Mouse (Mus musculus): ENCODE measurements around the gene Timm44.

Timm44 gene

DNA sequence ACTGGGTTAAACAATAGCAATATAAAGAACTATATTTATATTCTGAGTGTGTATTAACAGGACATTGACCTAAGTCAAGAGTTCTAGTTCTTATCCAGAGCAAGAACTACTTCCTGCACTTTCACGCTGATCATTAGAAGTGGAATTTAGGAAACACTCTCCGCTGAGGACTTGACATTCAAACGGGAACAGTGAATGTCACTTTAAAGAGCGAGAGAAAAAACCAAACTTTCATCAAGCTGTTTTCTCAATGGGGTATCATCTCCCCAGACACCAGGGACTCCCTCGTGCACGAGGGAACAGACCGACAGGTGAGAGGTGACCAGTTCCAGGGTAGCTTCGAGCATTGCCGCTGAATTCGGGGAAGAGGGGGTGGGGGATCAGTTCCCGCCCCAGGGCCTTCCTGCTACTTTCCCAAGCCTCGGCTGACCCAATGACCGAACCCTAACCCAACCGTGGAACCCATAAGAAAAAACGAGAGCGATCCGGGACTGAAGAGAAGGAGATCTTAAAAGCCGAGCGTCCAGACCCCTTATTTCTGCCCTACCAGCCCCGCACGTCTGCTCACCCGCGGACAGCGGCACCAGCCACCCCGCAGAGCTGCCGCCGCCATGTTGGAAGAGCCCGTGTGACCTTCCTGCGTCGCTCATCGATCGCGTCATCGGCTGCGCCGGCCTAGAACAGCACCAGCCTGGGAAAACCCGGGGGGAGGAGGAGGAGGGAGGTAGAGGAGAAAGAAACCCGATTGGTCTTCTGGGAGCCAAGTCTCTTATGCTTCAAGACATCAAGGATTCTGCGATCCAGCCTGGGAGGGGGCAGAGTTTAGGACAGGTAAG lies at the start of gene Timm44:
Timm44 (minus strand) TSS at position 639 of the 836 bp plus-strand sequence.
- peak; percentile 92 for DNase-seq (ENCODE audit: low read depth, low spot score)

DNA sequence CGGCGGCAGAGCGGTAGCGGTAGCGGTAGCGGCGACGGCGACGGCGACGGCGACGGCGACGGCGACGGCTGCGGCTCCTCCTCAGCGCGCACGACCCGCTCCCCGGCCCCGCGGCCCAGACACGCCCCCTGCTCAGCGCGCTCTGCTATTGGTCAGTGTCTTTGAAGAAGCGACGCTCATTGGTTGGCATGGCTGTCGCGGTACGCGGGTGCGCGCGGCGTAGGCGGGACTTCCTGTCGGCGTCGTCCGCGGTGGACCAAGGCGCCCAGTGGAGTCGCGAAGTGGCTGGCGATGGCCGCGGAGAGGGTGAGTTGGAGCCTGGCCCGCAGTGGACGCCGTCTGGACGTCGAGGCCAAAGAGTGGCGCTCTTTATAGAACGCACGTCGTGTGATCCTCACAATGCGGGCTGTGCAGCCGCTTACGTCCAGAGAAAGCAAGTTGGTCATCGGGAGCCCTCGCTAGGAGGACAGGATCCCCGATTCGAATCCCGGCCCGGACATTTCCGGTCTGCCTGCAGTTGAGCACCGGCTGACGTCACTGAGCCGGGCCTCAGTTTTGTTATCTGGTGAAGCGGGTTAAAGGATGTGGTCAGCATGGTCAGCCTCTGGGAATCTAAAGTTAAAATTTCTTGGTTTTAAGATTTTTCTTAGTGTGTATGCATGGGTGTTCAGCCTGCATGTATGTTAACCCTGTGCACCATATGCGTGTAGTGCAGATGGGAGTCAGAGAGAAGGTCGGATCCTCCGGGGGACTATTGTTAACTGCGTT lies 49.5 kb upstream of the Timm44 start, which contains the start of the genes Ccl25 and Elavl1:
Ccl25 (plus strand) TSS at position 228 of the 768 bp plus-strand sequence.
Elavl1 (minus strand) TSS at position 431 of the 768 bp plus-strand sequence.
- DNase-seq (ENCODE audit: low read depth, low spot score): peak; percentile 96

DNA sequence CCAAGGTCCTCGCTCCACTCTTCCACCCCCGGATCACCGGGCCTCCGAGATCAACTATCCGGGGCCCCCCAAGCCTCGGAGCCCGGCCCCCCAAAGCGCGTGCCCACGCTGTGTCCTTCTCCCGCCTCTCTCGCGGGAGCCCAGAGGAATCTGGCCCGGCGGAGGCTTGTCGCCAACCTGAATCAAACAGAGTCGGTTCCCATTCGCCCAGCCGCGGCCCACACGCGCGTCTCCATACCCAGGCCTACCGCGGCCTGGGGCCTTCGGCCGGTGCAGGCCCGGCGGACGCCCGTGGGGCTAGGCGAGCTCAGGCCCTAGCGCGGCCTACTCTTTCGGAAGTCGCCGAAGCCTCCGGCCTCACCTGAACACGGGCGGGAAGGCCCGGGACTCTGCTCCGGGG lies 48.8 kb upstream of the Timm44 start:
- no peak for DNase-seq (ENCODE audit: low read depth, low spot score)

DNA sequence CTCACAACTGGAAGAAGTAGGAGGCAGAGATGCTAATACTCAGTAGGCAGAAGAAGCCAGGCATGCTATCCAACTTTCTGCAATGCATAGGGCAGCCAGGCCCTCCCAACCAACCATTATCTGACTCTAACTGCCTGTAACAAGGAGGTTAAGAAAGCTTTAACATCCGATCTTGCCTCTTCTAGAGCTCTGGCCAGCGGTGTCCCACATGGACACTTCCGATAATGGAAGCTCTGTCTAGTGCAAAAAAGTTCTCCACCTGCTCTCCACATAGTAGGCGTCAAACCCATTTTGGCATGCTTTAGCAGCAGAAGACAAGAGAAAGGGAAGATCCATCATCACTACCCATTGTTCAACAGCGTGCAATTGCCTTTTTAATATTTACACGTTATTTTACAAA lies 48.2 kb upstream of the Timm44 start:
- DNase-seq (ENCODE audit: low read depth, low spot score): no peak

DNA sequence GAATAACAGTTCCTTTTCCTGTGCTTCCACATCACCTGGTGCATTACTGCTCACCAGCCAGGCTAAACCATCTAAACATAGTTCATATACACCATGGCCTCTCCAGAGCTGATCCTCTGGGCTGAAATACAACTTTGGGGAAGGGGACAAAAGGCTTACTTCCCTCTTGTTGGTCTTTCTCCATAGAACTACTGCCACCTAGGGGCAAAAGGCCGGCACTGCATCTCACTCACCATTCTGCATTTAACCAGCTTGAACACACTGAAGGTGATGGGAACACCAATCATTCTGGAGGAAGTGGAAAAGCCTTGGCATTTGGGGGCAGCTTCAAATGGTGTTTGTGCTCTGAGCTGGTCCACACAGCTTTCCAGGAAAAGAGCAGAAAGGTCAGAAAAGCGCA lies 46.8 kb upstream of the Timm44 start:
- DNase-seq (ENCODE audit: low read depth, low spot score): peak; percentile 63

DNA sequence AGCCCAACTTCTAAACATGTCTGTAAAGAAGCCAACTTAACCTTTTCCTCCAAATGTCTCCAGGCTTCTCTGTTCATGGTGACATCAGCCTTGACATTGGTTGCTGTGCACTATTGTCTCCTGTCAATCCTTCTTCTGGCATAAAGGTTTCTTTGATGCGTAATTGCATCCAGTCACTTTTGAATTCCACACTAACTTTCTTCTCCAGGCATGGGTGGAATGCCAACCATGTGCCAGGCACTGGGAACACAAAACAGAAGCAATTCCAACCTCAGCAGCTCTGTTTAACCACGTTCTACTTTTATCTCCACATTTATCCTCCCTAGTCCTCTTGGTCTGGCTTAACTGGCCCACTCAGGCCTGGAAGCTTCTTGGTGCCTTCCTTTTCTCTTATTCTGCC lies 45.3 kb upstream of the Timm44 start:
- no peak for DNase-seq (ENCODE audit: low read depth, low spot score)

DNA sequence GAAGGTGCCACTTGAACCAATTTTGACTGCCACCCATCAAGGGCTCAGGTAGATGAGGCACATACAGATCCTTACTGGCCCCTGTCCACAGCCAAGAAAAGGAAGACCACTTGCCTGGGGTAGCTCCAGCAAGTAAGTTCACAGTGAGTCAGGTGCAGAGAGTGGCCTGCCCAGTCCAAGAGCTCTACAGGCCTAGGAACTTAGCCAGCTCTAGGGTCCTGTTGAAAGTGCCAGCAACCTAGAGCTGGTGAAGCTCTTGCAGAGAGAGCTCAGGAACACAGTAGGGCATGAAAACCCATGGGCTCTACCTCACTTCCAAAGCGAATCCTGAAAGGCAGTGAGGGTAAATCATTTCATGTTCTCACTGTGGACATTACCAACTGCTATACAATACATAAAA lies 44.7 kb upstream of the Timm44 start:
- no peak for DNase-seq (ENCODE audit: low read depth, low spot score)

DNA sequence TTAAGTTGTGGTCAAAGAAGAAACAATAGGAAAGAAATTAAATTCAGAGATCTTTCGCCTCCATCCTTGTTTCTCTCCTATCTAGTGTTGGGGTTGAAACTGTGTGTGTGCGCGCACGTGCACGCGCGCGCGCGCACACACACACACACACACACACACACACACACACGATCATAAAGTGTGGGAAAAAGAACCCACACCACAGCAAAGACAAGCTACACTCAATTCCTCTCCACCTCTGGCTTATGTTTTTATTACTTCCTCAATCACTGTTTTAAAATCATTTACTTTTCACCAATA lies 43.8 kb upstream of the Timm44 start:
- DNase-seq (ENCODE audit: low read depth, low spot score): no peak

DNA sequence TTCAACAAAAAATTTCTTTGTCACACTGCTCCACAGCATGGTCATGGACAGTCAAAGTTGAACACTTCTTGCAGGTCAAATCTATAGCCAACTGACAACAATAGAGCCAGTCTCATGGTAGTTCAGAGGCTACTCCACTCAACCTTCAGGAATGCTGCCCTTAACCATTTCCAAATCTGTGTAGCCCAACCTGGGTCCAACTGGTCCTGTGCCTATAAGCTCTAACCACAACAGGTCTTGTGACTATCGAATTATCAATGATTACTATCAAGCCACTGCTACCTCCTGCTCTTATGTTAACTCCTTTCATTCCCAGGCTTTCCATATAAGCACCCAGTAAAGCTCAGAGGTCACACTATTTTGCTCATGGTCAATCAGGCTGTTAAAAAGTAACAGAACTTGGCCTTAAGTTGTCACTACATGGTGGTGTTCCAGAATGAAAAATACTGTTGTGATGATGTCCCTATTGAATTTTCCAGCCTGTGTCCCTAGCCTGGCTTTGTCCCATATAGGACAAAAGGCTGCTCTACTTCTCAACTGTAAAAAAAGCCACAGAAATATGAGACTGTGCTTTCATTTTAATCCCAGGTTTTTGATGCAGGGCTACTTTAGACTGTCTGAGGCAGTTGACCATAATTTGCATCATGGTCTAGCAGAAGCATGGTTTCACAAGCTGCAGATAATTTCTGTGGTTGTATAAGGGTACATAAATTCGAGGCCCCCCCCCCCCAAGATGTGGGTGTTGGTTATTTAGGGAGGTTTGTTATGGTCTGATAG lies 43.3 kb upstream of the Timm44 start:
- DNase-seq (ENCODE audit: low read depth, low spot score): no peak

DNA sequence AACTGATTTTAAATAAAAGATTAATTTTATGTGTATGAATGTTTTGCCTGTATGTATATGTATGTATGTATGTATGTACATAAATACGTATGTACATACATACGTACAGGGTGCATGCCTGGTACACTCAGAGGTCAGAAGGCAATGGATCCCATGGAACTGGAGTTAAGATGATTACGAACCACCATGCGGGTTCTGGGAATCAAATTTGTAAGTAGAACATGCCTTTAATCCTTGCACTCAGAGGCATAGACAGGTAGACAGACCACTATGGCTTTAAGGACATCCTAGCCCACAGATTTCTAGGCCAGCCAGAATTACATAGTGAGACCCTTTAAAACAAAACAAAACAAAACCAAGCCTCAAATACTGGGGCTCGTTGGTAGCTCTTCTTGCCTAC lies 42.4 kb upstream of the Timm44 start:
- no peak for DNase-seq (ENCODE audit: low read depth, low spot score)

DNA sequence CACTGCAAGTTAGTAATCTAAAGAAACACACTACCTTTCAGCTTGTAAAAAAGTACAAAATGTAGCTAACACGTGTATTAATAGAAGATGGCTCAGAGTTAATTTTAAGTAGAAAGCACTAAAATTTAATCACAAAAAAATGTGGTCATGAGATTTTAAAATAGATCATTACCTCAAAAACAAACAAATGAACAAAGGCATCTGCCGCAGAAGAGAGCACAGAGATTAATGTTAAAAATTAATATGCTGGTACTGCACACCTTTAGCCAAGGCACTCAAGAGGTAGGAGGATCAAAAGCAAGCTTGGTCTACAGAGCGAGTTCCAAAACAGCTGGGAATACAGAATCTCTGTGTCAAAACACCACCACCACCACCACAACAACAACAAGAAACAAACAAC lies 39.1 kb upstream of the Timm44 start:
- no peak for DNase-seq (ENCODE audit: low read depth, low spot score)

DNA sequence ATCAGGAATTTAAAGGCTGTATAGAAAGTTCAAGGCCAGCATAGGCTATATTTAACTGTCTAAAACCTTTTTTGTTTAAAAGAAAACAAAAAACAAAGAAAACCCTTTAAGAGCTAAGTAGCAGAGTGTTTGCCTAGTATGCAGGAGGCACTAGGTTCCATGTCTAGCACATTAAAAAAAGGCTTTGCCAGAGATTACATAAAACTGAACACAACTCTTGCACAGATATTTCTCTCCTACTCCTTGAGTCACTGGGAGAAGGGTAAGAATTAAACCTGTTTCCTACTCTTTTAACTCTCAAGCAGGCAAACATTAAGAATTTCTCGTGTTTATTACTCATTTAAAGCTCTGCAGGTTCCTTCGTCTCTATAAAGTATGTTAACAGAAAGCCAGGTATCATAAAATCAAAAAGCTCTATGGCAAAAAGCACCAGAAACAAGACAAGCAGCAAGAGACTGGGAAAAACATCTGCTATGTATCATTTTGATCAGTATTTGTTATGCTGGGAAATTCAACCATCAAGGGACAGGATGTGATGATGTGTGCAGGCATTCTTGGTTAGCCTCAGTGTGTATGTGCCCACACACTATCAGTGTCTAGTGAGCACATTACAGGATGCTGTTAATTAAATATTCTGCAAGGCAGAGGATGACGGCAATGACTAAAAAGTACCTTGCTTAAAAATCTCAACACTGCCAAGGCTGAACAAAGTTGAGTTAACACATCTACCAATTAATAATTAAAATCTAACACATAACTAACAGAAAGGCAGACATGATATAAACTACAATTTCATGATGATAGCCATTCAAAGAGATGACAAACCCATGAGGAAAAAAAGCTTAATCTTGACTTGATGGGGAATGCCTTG lies 37.8 kb upstream of the Timm44 start:
- DNase-seq (ENCODE audit: low read depth, low spot score): no peak

DNA sequence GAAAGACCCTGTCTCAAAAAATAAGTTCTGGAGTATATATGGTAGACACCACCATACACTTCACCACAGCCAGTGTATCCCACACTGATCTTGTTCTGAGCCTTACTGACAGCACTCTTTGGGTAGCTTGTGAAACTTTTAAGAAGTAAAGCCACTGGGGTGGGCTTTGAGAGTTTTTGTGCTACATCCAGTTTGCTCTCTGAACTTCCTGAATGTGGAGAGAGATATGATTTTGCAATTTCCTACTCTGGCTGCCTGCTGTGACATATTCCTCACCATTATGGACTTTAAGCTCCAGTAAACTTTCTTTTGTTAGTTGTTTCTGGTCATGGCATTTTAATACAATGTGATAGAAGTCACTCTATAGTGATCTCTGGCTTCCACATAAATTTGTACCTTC lies 36.4 kb upstream of the Timm44 start:
- DNase-seq (ENCODE audit: low read depth, low spot score): no peak

DNA sequence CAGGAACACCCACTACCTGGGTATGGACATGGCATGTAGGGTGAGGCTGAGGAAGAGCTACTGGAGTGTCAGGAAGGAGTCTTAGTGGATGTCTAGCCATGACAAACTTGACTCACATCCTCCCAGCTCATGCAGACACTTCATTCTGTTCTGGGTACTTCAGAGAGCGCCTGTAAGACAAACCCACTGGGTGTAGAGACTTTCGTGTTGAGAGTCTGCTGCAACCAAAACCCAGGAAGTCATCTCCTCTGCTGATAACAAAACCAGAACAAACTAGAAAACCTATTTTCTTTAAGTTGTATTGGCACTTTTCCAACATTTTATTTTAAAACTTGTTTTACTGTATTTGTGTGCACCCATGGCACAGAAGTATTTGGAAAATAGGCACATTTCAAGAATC lies 30.1 kb upstream of the Timm44 start:
- DNase-seq (ENCODE audit: low read depth, low spot score): no peak

DNA sequence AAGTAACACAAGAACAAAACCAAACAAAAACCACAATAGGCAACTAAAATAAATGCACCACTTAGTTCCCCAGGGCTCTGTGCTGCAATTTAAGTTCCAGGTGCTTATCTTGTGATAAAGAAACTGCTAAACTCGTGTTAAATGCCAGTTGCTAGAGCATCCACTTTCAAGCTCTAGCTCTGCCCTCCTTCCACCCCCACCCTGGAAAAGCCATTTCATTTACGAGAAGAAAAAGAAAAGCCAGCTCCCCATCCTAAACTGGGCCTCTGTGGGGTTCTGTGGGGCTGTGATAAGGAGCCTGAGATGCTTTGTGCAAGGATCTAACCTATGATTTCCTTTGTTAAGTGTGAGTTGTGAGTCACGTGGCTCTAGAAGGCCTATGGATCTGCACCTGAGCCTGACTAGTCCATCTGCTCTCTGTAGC lies 28.4 kb upstream of the Timm44 start:
- no peak for DNase-seq (ENCODE audit: low read depth, low spot score)

DNA sequence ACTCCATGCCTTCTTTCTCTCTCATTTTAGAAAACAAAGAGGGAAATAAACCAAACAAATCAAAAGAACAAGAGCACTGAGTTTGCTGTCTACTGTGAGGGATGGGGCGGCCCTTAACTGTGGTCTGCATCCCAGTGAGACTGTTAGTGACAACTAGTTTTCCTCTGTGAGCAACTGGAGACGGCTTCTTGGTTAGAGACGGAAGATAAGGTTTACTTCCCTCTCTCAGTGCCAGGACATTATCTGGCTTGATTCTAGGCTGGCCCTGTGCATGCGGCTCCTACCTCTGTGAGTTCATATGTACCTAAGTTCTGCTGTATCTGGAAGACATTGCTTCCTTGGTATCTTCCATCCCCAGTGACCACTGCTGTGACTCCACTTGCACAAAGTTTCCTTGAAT lies 22.1 kb upstream of the Timm44 start:
- no peak for DNase-seq (ENCODE audit: low read depth, low spot score)

DNA sequence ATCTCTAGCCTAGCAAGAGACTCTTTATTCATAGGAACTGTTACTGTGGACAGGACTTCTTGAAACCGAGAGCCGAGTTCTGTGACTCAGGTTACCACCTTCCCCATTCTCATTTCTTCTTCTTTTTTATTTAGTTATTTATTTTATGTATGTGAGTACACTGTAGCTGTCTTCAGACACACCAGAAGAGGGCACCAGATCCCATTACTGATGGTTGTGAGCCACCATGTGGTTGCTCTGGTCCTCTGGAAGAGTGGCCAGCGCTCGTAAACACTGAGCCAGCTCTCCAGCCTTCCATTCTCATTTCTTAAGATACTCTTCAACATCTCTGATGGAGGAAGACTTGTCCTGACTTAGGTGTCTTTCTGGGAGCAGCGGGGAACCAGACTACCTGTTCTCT lies 17.0 kb upstream of the Timm44 start:
- DNase-seq (ENCODE audit: low read depth, low spot score): no peak

DNA sequence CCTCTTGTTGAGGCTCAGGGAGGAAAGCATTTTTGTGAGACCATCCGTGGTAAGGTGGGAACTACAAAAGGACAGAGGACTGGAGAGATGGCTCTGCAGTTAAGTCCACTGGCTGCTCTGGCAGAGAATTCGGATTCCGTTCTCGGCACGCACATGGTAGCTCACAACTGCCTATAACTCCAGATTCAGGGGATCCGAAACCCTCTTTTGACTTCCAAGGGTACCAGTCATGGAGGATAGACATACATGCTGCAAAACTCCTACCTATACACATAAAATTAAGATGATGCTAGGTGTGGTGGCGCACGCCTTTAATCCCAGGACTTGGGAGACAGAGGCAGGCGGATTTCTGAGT lies 375 bp upstream of the Timm44 start:
- DNase-seq (ENCODE audit: low read depth, low spot score): no peak

DNA sequence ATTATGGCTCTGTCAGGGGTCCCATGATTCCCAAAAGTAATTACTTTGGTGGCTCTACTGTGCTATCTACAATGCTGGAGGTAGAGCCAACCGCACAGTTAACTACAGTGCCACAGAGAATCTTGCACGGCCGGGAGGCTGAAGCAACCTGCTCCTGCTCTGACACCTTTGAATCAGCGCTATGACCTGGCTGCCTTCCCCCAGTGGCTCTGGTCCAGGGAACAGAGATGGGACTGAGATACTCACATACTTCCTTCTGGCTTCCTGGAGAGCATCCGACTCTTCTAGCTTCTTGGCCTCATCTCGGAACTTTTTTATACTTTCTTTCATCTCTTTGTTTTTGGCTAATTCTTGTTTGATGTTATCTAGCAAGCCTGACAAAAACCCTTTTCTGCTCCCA lies 6.1 kb downstream of the Timm44 start:
- no peak for DNase-seq (ENCODE audit: low read depth, low spot score)

DNA sequence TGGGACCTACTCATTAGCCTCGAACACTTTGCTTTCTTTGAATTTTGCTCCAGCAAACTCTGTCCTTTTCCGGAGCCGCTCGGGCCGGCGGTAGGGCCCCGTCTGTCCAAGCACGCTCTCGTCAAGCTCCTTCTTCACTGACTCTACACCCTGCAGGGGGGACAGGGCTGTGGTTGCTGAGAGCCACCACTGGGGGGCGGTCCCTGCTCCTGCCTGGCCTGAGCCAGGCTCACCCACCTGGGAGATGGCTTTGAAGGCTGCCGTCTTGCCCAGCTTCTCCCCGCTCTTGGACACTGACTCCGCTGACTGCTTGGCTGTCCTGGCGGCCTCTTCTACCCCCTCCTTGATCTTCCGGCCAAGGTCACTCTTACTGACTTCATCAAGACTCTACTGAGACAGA lies 8.1 kb downstream of the Timm44 start:
- no peak for DNase-seq (ENCODE audit: low read depth, low spot score)

DNA sequence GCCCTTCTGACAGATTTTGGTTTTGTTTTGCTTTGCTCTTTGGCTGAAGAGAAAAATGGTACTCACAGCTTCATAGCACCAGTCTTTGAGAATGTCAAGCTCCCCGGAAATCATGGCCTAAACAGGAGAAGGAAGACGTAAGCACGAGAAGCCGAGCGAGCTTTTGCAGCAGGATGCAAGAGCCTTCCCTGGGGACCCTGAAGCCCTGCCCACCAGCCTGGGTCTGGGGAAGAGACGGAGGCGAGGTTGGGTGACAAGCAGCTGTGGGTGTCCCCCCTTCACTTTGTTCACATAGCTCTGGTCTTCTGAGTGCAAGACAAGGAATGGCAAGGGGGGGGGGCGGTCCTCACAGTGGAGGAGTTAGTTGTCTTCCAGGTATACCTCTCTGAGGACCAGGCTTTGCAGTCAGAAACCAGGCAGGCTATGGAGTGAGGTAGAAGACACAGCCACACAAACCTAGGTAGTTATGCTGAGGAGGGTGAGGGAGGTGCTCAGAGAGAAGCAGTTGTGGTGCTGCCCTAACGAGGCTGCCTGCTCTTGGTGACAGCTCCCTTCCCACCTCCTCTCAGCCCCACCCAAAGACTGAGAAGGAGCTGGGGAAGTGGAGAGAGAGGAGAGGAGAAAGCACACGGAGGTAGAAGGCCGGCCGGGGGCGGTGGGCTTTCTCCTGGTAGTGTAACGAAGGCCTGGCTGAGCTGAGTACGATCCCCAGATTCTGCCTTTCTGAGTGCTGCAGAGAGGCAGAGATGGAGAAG lies 10.4 kb downstream of the Timm44 start:
- DNase-seq (ENCODE audit: low read depth, low spot score): no peak
